Mouse (Mus musculus) thymus, adult 2 months (tissue): Measurements from ENCODE around the gene Lgsn. TPM values are rescaled to one million over a fixed set of nuclear protein-coding genes. Genes with fewer than 3 reads are reported as not detected.
A peak's percentile ranks its signal among the peaks of the same experiment; 100 is the strongest.

Experiments used
- DNase-seq: peaks from one replicate; pipeline ENCODE4 v3.0.0; 2021
- H3K27ac ChIP-seq: fragments of 200-500 bp; 2 replicates; pipeline ENCODE4 v1.5.1; 2012; ENCODE audit warnings: low read length, control low read depth; ENCODE audit not compliant: control insufficient read depth, insufficient read depth
- H3K27me3 ChIP-seq: fragments of 200-500 bp; 2 replicates; pipeline ENCODE4 v1.6.1; 2012; ENCODE audit warnings: mild to moderate bottlenecking, low read length, moderate library complexity, mixed read lengths; ENCODE audit not compliant: control insufficient read depth, insufficient read depth
- H3K36me3 ChIP-seq: fragments of 200-500 bp; 2 replicates; pipeline ENCODE4 v1.6.1; 2012; ENCODE audit warnings: mild to moderate bottlenecking, low read length, moderate library complexity; ENCODE audit not compliant: control insufficient read depth, insufficient read depth
- H3K4me1 ChIP-seq: fragments of 200-500 bp; replicated peaks from 2 replicates; pipeline ENCODE4 v1.6.1; 2012; ENCODE audit warnings: low read length; ENCODE audit not compliant: control insufficient read depth, insufficient read depth
- H3K4me3 ChIP-seq: fragments of 200-500 bp; 2 replicates; pipeline ENCODE4 v1.5.1; 2012; ENCODE audit warnings: mild to moderate bottlenecking, low read length, control low read depth, moderate library complexity; ENCODE audit not compliant: control insufficient read depth, insufficient read depth
- CTCF ChIP-seq: fragments of 200-500 bp; IDR thresholded peaks from 2 replicates; pipeline ENCODE4 v1.5.1; 2012; ENCODE audit warnings: mild to moderate bottlenecking, control low read depth, low read length, moderate library complexity, borderline replicate concordance; ENCODE audit not compliant: control insufficient read depth, poor library complexity, insufficient read depth; ENCODE audit errors: extremely low read depth
- POLR2A ChIP-seq: fragments of 200-500 bp; IDR thresholded peaks from 2 replicates; pipeline ENCODE4 v1.6.1; 2012; ENCODE audit warnings: mild to moderate bottlenecking, low read length, control low read depth, moderate library complexity; ENCODE audit not compliant: control insufficient read depth, poor library complexity, insufficient read depth; ENCODE audit errors: extremely low read depth
- WGBS: fragments of 180-500 bp; shearing (Covaris S2); methylation state at CpG from one replicate; pipeline ENCODE4 v1.1.7; 2018; 5-methylcytosine and 5-hydroxymethylcytosine counted together
- polyA plus RNA-seq: library from polyadenylated mRNA; depleted of rRNA; stranded (reverse); fragments of >200 nt; gene quantifications from 2 replicates; pipeline ENCODE4 v1.2.3, GENCODE M21; 2012; rRNA removed

Gene Lgsn
- polyA plus RNA-seq, 1 experiment, result not detected

DNA sequence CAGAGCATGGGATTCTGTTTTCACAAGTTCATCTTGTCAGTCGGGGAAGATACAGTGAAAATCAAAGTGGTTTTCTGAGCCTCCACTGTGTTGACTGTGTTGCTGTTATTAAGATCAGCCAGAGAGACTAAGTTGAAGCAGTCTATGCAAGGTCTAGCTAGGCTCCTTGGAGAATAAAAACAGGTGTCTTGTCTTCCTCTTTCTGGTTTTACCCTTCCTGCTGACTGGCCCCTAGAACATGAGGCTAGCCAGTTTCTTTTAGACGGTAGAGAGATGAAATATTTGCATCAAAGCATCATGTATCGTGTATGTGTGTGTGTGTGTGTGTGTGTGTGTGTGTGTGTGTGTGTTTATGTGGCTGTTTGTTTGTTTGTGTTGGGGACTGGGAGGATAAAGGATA is 29.6 kb downstream of the Lgsn start:
- WGBS, result 49% methylated on average over 3 of the region's 3 CpGs
- TF ChIP-seq POLR2A (no peak), CTCF (no peak)
- Histone ChIP-seq H3K4me3 (no peak overlapping the region), H3K27ac (no peak overlapping the region), H3K4me1 (no peaks in the 10 kb centered on the region), H3K27me3 (no peaks in the 10 kb centered on the region), H3K36me3 (no peaks in the 10 kb centered on the region)
- DNase-seq, result no peak

DNA sequence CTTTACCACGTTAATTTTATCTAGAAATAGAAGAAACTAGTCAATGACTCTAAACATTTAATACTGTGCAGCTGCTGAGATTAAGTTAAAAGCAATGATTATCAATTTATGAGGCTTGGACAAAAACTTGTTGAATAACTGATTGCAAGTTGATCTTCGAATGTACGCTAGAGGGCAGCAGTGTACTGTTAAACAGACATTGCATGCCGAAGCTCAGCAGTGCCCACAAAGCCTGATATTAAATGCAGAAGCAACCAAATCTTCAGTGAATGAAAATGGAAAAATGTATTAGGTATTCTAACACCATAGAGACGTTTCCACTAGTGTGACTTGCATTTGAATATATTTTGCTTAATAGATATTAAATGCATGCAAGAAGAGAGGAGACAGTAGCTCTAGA is 33.9 kb downstream of the Lgsn start:
- H3K36me3 ChIP-seq, result no peaks in the 10 kb centered on the region
- peak; percentile 23 for DNase-seq
- TF ChIP-seq CTCF (no peak), POLR2A (no peak)
- H3K4me1 ChIP-seq, result no peaks in the 10 kb centered on the region
- 2% methylated on average over 5 of the region's 5 CpGs for WGBS
- H3K4me3 ChIP-seq, result no peak overlapping the region
- no peaks in the 10 kb centered on the region for H3K27me3 ChIP-seq
- no peak overlapping the region for H3K27ac ChIP-seq

DNA sequence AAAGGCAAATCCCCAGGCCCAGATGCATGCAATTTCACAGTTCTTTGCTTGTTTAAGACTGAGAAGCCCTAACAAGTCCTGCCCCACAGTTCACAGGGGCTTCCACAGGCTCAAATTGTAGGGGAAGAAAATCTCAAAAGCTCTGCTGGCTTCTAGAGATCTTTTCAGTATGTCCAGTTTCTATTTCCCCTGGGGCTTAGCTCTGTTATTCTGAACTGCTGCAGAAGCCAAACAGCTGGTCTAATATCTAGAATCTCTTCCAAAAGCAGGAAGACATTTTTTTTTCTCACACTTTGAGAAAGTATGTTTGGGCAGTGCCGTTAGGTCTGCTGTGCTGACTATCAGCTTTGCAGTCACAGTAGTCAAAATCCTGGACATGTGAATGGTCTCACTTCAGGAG is 38.6 kb downstream of the Lgsn start:
- 83% methylated on average over 1 of the region's 1 CpGs for WGBS
- no peak for DNase-seq
- TF ChIP-seq CTCF (no peak), POLR2A (no peak)
- H3K4me1 ChIP-seq, result no peaks in the 10 kb centered on the region
- H3K4me3 ChIP-seq, result no peak overlapping the region
- no peaks in the 10 kb centered on the region for H3K36me3 ChIP-seq
- no peak overlapping the region for H3K27ac ChIP-seq
- H3K27me3 ChIP-seq, result no peaks in the 10 kb centered on the region

DNA sequence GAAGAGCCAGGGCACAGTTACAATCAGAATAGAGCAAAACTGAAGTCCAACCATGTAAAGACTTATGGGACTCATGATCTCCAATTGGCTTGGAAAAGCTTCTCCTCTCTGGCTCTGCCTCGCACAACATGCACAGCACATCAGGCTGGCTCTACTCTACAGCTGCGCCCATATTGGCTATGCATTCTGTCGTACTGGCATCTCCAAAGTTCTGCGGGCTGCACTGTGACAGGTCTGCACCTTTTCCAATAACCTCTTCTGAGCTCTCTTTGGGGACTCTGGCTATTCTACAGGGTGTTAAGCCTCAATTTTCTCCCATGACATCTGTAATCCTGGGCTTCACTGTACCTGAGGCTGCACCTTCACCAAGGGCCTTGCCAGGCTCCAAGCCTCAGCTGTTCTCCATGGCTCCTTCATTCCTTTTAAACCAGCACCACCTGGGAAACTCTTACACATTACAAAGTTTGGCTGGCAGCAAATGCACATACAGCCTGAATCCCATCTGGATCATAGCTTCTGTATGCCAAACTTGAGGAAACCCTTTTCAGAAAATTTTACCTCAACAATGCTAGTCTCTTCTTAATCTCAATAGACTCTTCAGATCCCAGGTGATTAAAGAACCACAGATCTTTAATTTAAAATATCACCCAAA is 44.5 kb downstream of the Lgsn start:
- WGBS, result 96% methylated on average over 4 of the region's 4 CpGs
- Histone ChIP-seq H3K27me3 (no peaks in the 10 kb centered on the region), H3K4me1 (no peaks in the 10 kb centered on the region), H3K36me3 (no peaks in the 10 kb centered on the region), H3K27ac (no peak overlapping the region), H3K4me3 (no peak overlapping the region)
- TF ChIP-seq CTCF (no peak), POLR2A (no peak)
- DNase-seq, result no peak

DNA sequence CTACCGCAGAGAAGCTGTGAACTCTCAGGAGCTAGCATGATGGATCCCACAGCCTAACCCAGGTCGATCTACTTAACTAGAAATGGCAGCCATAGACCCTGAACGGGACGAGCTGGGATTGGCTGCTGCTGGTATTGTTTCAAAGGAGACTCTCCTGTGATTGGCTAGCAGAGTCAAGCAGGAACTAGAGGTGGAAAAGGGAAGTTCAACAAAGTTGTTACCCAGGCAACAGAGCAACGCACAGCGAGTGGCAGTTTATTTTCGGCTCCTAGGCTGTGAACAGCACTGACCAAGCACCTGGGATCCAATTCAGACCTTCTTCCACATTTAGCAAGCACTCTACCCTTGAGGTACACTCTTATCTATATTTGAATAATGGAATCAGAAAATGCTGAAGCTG is 46.4 kb downstream of the Lgsn start, which contains the start of the genes 4931428L18Rik and Pih1d3:
Gene 4931428L18Rik (minus strand): TSS at position 121 of the 400 bp plus-strand sequence.
Gene Pih1d3 (plus strand): TSS at position 275 of the 400 bp plus-strand sequence.
- Histone ChIP-seq H3K27me3 (no peaks in the 10 kb centered on the region), H3K36me3 (no peaks in the 10 kb centered on the region), H3K4me1 (no peaks in the 10 kb centered on the region), H3K4me3 (no peak within 1 kb of the TSS), H3K27ac (no peak within 1 kb of the TSS)
- DNase-seq, result peak; percentile 1
- TF ChIP-seq CTCF, result no peak
- TF ChIP-seq POLR2A, result no peak
- WGBS, result 60% methylated on average over 7 of the region's 7 CpGs

DNA sequence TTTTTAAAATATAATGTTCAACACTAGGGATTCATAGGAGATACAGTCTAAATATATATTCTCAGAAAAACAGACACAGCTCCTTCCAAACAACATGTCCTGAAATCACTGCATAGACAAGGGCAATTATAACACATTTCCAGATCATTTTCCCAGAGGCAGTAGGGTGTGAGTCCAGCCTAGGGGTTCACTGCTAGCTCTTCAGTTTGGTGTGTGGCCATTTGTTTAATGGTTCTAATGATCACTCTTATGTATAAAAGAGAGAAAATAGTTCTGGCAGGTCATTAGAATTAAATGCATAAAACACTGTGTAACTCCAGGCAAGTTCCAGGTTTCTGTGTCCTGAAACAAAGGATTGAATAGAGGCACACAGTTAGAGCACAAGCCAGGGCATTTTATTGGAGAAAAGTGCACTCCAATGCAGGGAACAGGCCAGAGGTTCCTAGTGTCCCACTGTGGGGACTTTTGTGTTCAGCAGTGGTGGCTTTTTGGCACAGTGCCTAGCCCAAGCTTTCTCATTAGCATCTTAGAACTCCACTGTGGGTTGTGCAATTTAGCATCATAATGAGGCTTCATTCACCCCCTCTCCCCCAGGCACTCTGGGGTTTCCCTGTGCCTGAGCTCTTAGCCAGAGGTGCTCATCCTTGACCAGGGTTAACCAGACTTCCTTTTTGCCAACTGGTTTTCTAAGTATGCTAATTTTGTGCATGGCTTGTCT is 57.3 kb downstream of the Lgsn start:
- Histone ChIP-seq H3K27me3 (no peaks in the 10 kb centered on the region), H3K4me3 (no peak overlapping the region), H3K27ac (no peak overlapping the region), H3K4me1 (no peaks in the 10 kb centered on the region), H3K36me3 (no peaks in the 10 kb centered on the region)
- no peak for DNase-seq
- TF ChIP-seq CTCF (no peak), POLR2A (no peak)

Other genes starting within 250 kb of the Lgsn start
- gene AC153137.1, start 198.4 kb upstream of the Lgsn start, polyA plus RNA-seq, result not detected in 2 replicates
- not detected in 2 replicates for gene 4931428L18Rik, start 46.3 kb downstream of the Lgsn start, polyA plus RNA-seq
- gene Pih1d3, start 46.4 kb downstream of the Lgsn start, polyA plus RNA-seq, result not detected in 2 replicates